Mouse (Mus musculus) liver, embryonic 14.5 days (tissue): ENCODE data around the gene Aip. TPM values are rescaled to one million over a fixed set of nuclear protein-coding genes. Genes with fewer than 3 reads are reported as not detected.

ENCODE experiments used
- ATAC-seq: fragments of 200-750 bp; cut with Nextera tagmentation; 2 replicates; pipeline ENCODE4 v1.8.0; 2017; ENCODE audit warnings: moderate number of reproducible peaks, mild to moderate bottlenecking, moderate library complexity; ENCODE audit not compliant: insufficient read depth
- DNase-seq, 3 experiments: peaks; one replicate each; pipeline ENCODE4 v3.0.0-alpha.2; 2012 to 2013; ENCODE audit warnings: low read depth in 3 of 3, low spot score in 3 of 3
- H3K27ac ChIP-seq: fragments of 300-500 bp; sonication (generic); 2 replicates; pipeline ENCODE4 v1.5.1; 2014; ENCODE audit warnings: moderate library complexity, mild to moderate bottlenecking, control low read depth, inconsistent platforms
- H3K27me3 ChIP-seq: fragments of 300-500 bp; sonication (generic); 2 replicates; pipeline ENCODE4 v1.6.1; 2014; ENCODE audit warnings: mild to moderate bottlenecking, low read length, moderate library complexity; ENCODE audit not compliant: control insufficient read depth, insufficient read depth
- H3K36me3 ChIP-seq: fragments of 300-500 bp; sonication (generic); replicated peaks from 2 replicates; pipeline ENCODE4 v1.6.1; 2014; ENCODE audit warnings: low read depth; ENCODE audit not compliant: control insufficient read depth, insufficient read depth
- H3K4me1 ChIP-seq, 2 experiments: fragments of 200-500 bp in 1 of 2; fragments of 300-500 bp in 1 of 2; sonication (generic) in 1 of 2; replicated peaks; 2 replicates each; pipeline ENCODE4 v1.6.1; 2012 to 2014; ENCODE audit warnings: antibody characterized with exemption in 1 of 2, inconsistent platforms in 1 of 2, low read length in 1 of 2; ENCODE audit not compliant: control insufficient read depth in 2 of 2, insufficient read depth in 2 of 2
- H3K4me2 ChIP-seq: fragments of 300-500 bp; sonication (generic); 2 replicates; pipeline ENCODE4 v1.6.1; 2014; ENCODE audit warnings: low read depth, mild to moderate bottlenecking, control low read depth, moderate library complexity
- H3K4me3 ChIP-seq, 2 experiments: fragments of 200-500 bp in 1 of 2; fragments of 300-500 bp in 1 of 2; sonication (generic) in 1 of 2; 2 replicates each; pipeline ENCODE4 v1.5.1; 2012 to 2014; ENCODE audit warnings: low read depth in 2 of 2, low read length in 2 of 2, mild to moderate bottlenecking in 2 of 2, control low read depth in 1 of 2, inconsistent platforms in 1 of 2, moderate library complexity in 1 of 2; ENCODE audit not compliant: insufficient read depth in 1 of 2
- H3K9ac ChIP-seq: fragments of 300-500 bp; sonication (generic); replicated peaks from 2 replicates; pipeline ENCODE4 v1.6.1; 2014; ENCODE audit warnings: mild to moderate bottlenecking, control low read depth, moderate library complexity
- H3K9me3 ChIP-seq: fragments of 300-500 bp; sonication (generic); 2 replicates; pipeline ENCODE4 v1.6.1; 2016; ENCODE audit warnings: low read length, mixed read lengths; ENCODE audit not compliant: control insufficient read depth
- CTCF ChIP-seq: IDR thresholded peaks from 2 replicates; pipeline ENCODE4 v1.5.1; 2016; ENCODE audit warnings: antibody characterized with exemption, low read depth, control low read depth
- EP300 ChIP-seq: IDR thresholded peaks from 2 replicates; pipeline ENCODE4 v1.6.1; 2016; ENCODE audit warnings: antibody characterized with exemption, low read depth
- WGBS: fragments of 180-500 bp; shearing (Covaris S2); extraction: QIAGEN DNeasy Blood & Tissue Kit; methylation state at CpG from one replicate; pipeline ENCODE4 v1.1.7; 2014; ENCODE audit not compliant: insufficient replicate concordance; 5-methylcytosine and 5-hydroxymethylcytosine counted together
- polyA plus RNA-seq, 2 experiments: library from polyadenylated mRNA; depleted of rRNA in 1 of 2; stranded (reverse) in 1 of 2; unstranded in 1 of 2; fragments of >200 nt; fragmentation: Nextera tagmentation in 1 of 2; extraction: Ambion mirVana in 1 of 2; gene quantifications; 2 replicates each; pipeline versions ENCODE4 v1.2.1 to v1.2.3; 2012 to 2014

Gene Aip
- polyA plus RNA-seq, 2 experiments, result 29.4 to 33.2 TPM

- no peaks in the 10 kb centered on the region for H3K36me3 ChIP-seq
- H3K4me2 ChIP-seq, result peak within 1 kb of the TSS; percentile 98
- H3K27ac ChIP-seq, result peak within 1 kb of the TSS; percentile 46
- no peaks in the 10 kb centered on the region for H3K9me3 ChIP-seq
- H3K4me1 ChIP-seq, result peaks cover 24 to 29% of the 10 kb centered on the region in 2 experiments
- 1% methylated on average over 53 of the region's 53 CpGs for WGBS
- peak within 1 kb of the TSS; percentile 55 to 58 for H3K4me3 ChIP-seq
- peaks cover 28% of the 10 kb centered on the region for H3K27me3 ChIP-seq
- ATAC-seq (no peak), DNase-seq (no peak)
- TF ChIP-seq EP300 (no peak), CTCF (no peak)
- peak within 1 kb of the TSS; percentile 60 for H3K9ac ChIP-seq
These were observed 25.6 kb downstream of the Aip start, which contains the start of gene Pitpnm1 for GRCm38 (mm10) chr19:4099837-4100717. TSS of gene Pitpnm1 (plus strand) at chr19:4099998.

- Histone ChIP-seq H3K4me3 (no peak overlapping the region), H3K27me3 (peaks cover 28% of the 10 kb centered on the region), H3K36me3 (no peaks in the 10 kb centered on the region), H3K4me2 (peak overlapping the region; percentile 98), H3K9ac (peak overlapping the region; percentile 60), H3K4me1 (peaks cover 24 to 29% of the 10 kb centered on the region in 2 experiments), H3K27ac (peak overlapping the region; percentile 46), H3K9me3 (no peaks in the 10 kb centered on the region)
- peak; percentile 82 to 86 (median 86) for DNase-seq
- ATAC-seq, result no peak
- TF ChIP-seq EP300 (no peak), CTCF (peak; percentile 100)
- WGBS, result 5% methylated on average over 9 of the region's 9 CpGs
These were observed 26.6 kb downstream of the Aip start for GRCm38 (mm10) chr19:4099056-4099455.

- ATAC-seq (no peak), DNase-seq (no peak)
- TF ChIP-seq EP300 (no peak), CTCF (no peak)
- no peaks in the 10 kb centered on the region for H3K9me3 ChIP-seq
- no peaks in the 10 kb centered on the region for H3K36me3 ChIP-seq
- no peak overlapping the region for H3K9ac ChIP-seq
- peaks cover 28% of the 10 kb centered on the region for H3K27me3 ChIP-seq
- H3K4me2 ChIP-seq, result peak overlapping the region; percentile 98
- no peak overlapping the region for H3K27ac ChIP-seq
- H3K4me1 ChIP-seq, result peaks cover 24 to 29% of the 10 kb centered on the region in 2 experiments
- H3K4me3 ChIP-seq, result peak overlapping the region; percentile 66 to 67; a peak in 3 of 4 replicates
- WGBS, result 73% methylated on average over 13 of the region's 13 CpGs
These were observed 27.2 kb downstream of the Aip start for GRCm38 (mm10) chr19:4098426-4098825.

- peak; percentile 77 for ATAC-seq
- H3K36me3 ChIP-seq, result no peaks in the 10 kb centered on the region
- TF ChIP-seq EP300 (no peak), CTCF (peak; percentile 11; the same call in 1 of the 2 replicates)
- peaks cover 24% of the 10 kb centered on the region for H3K27me3 ChIP-seq
- H3K9me3 ChIP-seq, result no peaks in the 10 kb centered on the region
- H3K4me2 ChIP-seq, result peak overlapping the region; percentile 98
- peaks cover 26 to 29% of the 10 kb centered on the region in 2 experiments for H3K4me1 ChIP-seq
- H3K4me3 ChIP-seq, result peak overlapping the region; percentile 66 to 67
- peak overlapping the region; percentile 84 for H3K9ac ChIP-seq
- DNase-seq, result peak; percentile 85 to 88 (median 85)
- H3K27ac ChIP-seq, result peak overlapping the region; percentile 98
- WGBS, result 1% methylated on average over 21 of the region's 21 CpGs
These were observed 28.2 kb downstream of the Aip start for GRCm38 (mm10) chr19:4097441-4097825.

GRCm38 (mm10) chr19:4096642-4097440, 28.8 kb downstream of the Aip start, which contains the start of gene Cdk2ap2:
TSS of gene Cdk2ap2 (plus strand) at chr19:4097182.
- DNase-seq, result peak; percentile 98
- H3K9ac ChIP-seq, result peak within 1 kb of the TSS; percentile 84
- TF ChIP-seq CTCF (no peak), EP300 (peak; percentile 61; the same call in 1 of the 2 replicates)
- H3K27ac ChIP-seq, result peak within 1 kb of the TSS; percentile 98
- H3K9me3 ChIP-seq, result no peaks in the 10 kb centered on the region
- peak within 1 kb of the TSS; percentile 98 for H3K4me2 ChIP-seq
- H3K27me3 ChIP-seq, result peaks cover 20% of the 10 kb centered on the region
- peak within 1 kb of the TSS; percentile 67 to 79 for H3K4me3 ChIP-seq
- peak; percentile 91 for ATAC-seq
- no peaks in the 10 kb centered on the region for H3K36me3 ChIP-seq
- WGBS, result under 1% methylated on average over 65 of the region's 65 CpGs
- H3K4me1 ChIP-seq, result peaks cover 27 to 29% of the 10 kb centered on the region in 2 experiments
